Mouse (Mus musculus) limb, embryonic 13.5 days (tissue): ENCODE data around the gene 4932438H23Rik. TPM values are rescaled to one million over a fixed set of nuclear protein-coding genes. Genes with fewer than 3 reads are reported as not detected.
A peak's percentile ranks its signal among the peaks of the same experiment; 100 is the strongest.
"Not testable (repeated sequence)": the region's sequence is repeated elsewhere in the genome, so short reads cannot be mapped to it uniquely, and the experiment has no call there.

Source experiments
- ATAC-seq: fragments of 200-750 bp; cut with Nextera tagmentation; 2 replicates; pipeline ENCODE4 v1.8.0; 2017; ENCODE audit warnings: low read depth, moderate number of reproducible peaks, moderate TSS enrichment; ENCODE audit not compliant: low FRiP score
- H3K27ac ChIP-seq: fragments of 300-500 bp; sonication (generic); 2 replicates; pipeline ENCODE4 v1.5.1; 2015; ENCODE audit warnings: inconsistent platforms, mild to moderate bottlenecking, moderate library complexity
- H3K27me3 ChIP-seq: fragments of 300-500 bp; sonication (generic); 2 replicates; pipeline ENCODE4 v1.6.1; 2015; ENCODE audit warnings: mild to moderate bottlenecking, inconsistent platforms
- H3K36me3 ChIP-seq: fragments of 300-500 bp; sonication (generic); 2 replicates; pipeline ENCODE4 v1.6.1; 2015; ENCODE audit warnings: inconsistent platforms, mild to moderate bottlenecking, moderate library complexity
- H3K4me1 ChIP-seq: fragments of 300-500 bp; sonication (generic); 2 replicates; pipeline ENCODE4 v1.6.1; 2015; ENCODE audit warnings: inconsistent platforms
- H3K4me2 ChIP-seq: fragments of 300-500 bp; sonication (generic); replicated peaks from 2 replicates; pipeline ENCODE4 v1.6.1; 2015; ENCODE audit warnings: inconsistent platforms, mild to moderate bottlenecking, moderate library complexity
- H3K4me3 ChIP-seq: fragments of 300-500 bp; sonication (generic); 2 replicates; pipeline ENCODE4 v1.5.1; 2015; ENCODE audit warnings: moderate library complexity, mild to moderate bottlenecking, inconsistent platforms
- H3K9ac ChIP-seq: fragments of 300-500 bp; sonication (generic); 2 replicates; pipeline ENCODE4 v1.6.1; 2015; ENCODE audit warnings: mild to moderate bottlenecking, inconsistent platforms
- H3K9me3 ChIP-seq: fragments of 300-500 bp; sonication (generic); 2 replicates; pipeline ENCODE4 v1.6.1; 2016; ENCODE audit warnings: inconsistent platforms
- WGBS: fragments of 180-500 bp; shearing (Covaris S2); methylation state at CpG from one replicate; pipeline ENCODE4 v1.1.7; 2015; 5-methylcytosine and 5-hydroxymethylcytosine counted together
- polyA plus RNA-seq: library from polyadenylated mRNA; unstranded; fragments of >200 nt; fragmentation: Nextera tagmentation; extraction: Ambion mirVana; gene quantifications from 2 replicates; pipeline ENCODE4 v1.2.1, GENCODE M21; 2015

4932438H23Rik gene
- polyA plus RNA-seq, 1 experiment from 2014 or later, result 0.11 TPM

- no peak overlapping the region for H3K27ac ChIP-seq
- H3K27me3 ChIP-seq, result no peaks in the 10 kb centered on the region
- H3K4me1 ChIP-seq, result no peaks in the 10 kb centered on the region
- no peaks in the 10 kb centered on the region for H3K36me3 ChIP-seq
- no peak for ATAC-seq
- no peak overlapping the region for H3K4me3 ChIP-seq
- H3K9me3 ChIP-seq, result no peaks in the 10 kb centered on the region
- no peak overlapping the region for H3K4me2 ChIP-seq
- H3K9ac ChIP-seq, result no peak overlapping the region
- 71% methylated on average over 4 of the region's 4 CpGs for WGBS
Observed at GRCm38 (mm10) chr16:91096984-91097506, 2.1 kb upstream of the 4932438H23Rik start.

GRCm38 (mm10) chr16:91096016-91096415 lies 1.1 kb upstream of the 4932438H23Rik start:
- no peak overlapping the region for H3K4me3 ChIP-seq
- no peak overlapping the region for H3K27ac ChIP-seq
- H3K4me1 ChIP-seq, result no peaks in the 10 kb centered on the region
- ATAC-seq, result no peak
- WGBS, result 89% methylated on average over 2 of the region's 2 CpGs
- no peaks in the 10 kb centered on the region for H3K36me3 ChIP-seq
- no peaks in the 10 kb centered on the region for H3K9me3 ChIP-seq
- H3K27me3 ChIP-seq, result no peaks in the 10 kb centered on the region
- no peak overlapping the region for H3K4me2 ChIP-seq
- H3K9ac ChIP-seq, result no peak overlapping the region

GRCm38 (mm10) chr16:91086642-91087306 lies 8.1 kb downstream of the 4932438H23Rik start:
- Histone ChIP-seq H3K4me2 (no peak overlapping the region), H3K4me3 (no peak overlapping the region), H3K9ac (no peak overlapping the region), H3K9me3 (no peaks in the 10 kb centered on the region), H3K27ac (no peak overlapping the region), H3K36me3 (no peaks in the 10 kb centered on the region), H3K4me1 (no peaks in the 10 kb centered on the region), H3K27me3 (0 out of 2 replicates have a peak, but pooled peaks cover 13% of the 10 kb centered on the region)
- WGBS, result 68% methylated on average over 4 of the region's 4 CpGs
- no peak for ATAC-seq

GRCm38 (mm10) chr16:91085239-91085825 lies 9.6 kb downstream of the 4932438H23Rik start:
- Histone ChIP-seq H3K36me3 (no peaks in the 10 kb centered on the region), H3K27me3 (0 out of 2 replicates have a peak, but pooled peaks cover 13% of the 10 kb centered on the region), H3K4me3 (no peak overlapping the region), H3K9me3 (no peaks in the 10 kb centered on the region), H3K27ac (no peak overlapping the region), H3K9ac (no peak overlapping the region), H3K4me2 (no peak overlapping the region), H3K4me1 (no peaks in the 10 kb centered on the region)
- ATAC-seq, result no peak
- WGBS, result 55% methylated on average over 17 of the region's 17 CpGs

- Histone ChIP-seq H3K36me3 (no peaks in the 10 kb centered on the region), H3K4me1 (no peaks in the 10 kb centered on the region), H3K9me3 (no peaks in the 10 kb centered on the region), H3K4me3 (no peak overlapping the region), H3K4me2 (no peak overlapping the region), H3K27me3 (0 out of 2 replicates have a peak, but pooled peaks cover 13% of the 10 kb centered on the region), H3K27ac (no peak overlapping the region), H3K9ac (no peak overlapping the region)
- ATAC-seq, result no peak
- 79% methylated on average over 21 of the region's 21 CpGs for WGBS
Observed at GRCm38 (mm10) chr16:91084307-91085238, 10.3 kb downstream of the 4932438H23Rik start.

- H3K9ac ChIP-seq, result no peak overlapping the region
- H3K4me1 ChIP-seq, result no peaks in the 10 kb centered on the region
- H3K36me3 ChIP-seq, result no peaks in the 10 kb centered on the region
- ATAC-seq, result no peak
- 0 out of 2 replicates have a peak, but pooled peaks cover 13% of the 10 kb centered on the region for H3K27me3 ChIP-seq
- no peak overlapping the region for H3K27ac ChIP-seq
- H3K9me3 ChIP-seq, result no peaks in the 10 kb centered on the region
- WGBS, result 78% methylated on average over 4 of the region's 4 CpGs
- no peak overlapping the region for H3K4me3 ChIP-seq
- no peak overlapping the region for H3K4me2 ChIP-seq
Observed at GRCm38 (mm10) chr16:91083002-91083646, 11.8 kb downstream of the 4932438H23Rik start.

- Histone ChIP-seq H3K4me2 (no peak overlapping the region), H3K4me3 (no peak overlapping the region), H3K4me1 (no peaks in the 10 kb centered on the region), H3K36me3 (no peaks in the 10 kb centered on the region), H3K9me3 (no peaks in the 10 kb centered on the region), H3K27ac (no peak overlapping the region), H3K9ac (no peak overlapping the region), H3K27me3 (0 out of 2 replicates have a peak, but pooled peaks cover 11% of the 10 kb centered on the region)
- WGBS, result 26% methylated on average over 9 of the region's 12 CpGs
- no peak for ATAC-seq
Observed at GRCm38 (mm10) chr16:91081508-91081907, 13.4 kb downstream of the 4932438H23Rik start.

- 71% methylated on average over 5 of the region's 5 CpGs for WGBS
- no peak overlapping the region for H3K4me2 ChIP-seq
- H3K27me3 ChIP-seq, result 0 out of 2 replicates have a peak, but pooled peaks cover 6% of the 10 kb centered on the region
- H3K36me3 ChIP-seq, result no peaks in the 10 kb centered on the region
- H3K27ac ChIP-seq, result no peak overlapping the region
- no peaks in the 10 kb centered on the region for H3K9me3 ChIP-seq
- no peak for ATAC-seq
- H3K4me1 ChIP-seq, result no peaks in the 10 kb centered on the region
- no peak overlapping the region for H3K9ac ChIP-seq
- no peak overlapping the region for H3K4me3 ChIP-seq
Observed at GRCm38 (mm10) chr16:91076180-91076579, 18.7 kb downstream of the 4932438H23Rik start.

GRCm38 (mm10) chr16:91075423-91075822 lies 19.5 kb downstream of the 4932438H23Rik start:
- not testable (repeated sequence) for H3K4me2 ChIP-seq, H3K9me3 ChIP-seq, H3K4me1 ChIP-seq, H3K4me3 ChIP-seq, H3K36me3 ChIP-seq, H3K9ac ChIP-seq, ATAC-seq, H3K27ac ChIP-seq
- H3K27me3 ChIP-seq, result peaks cover 11% of the 10 kb centered on the region; the same call in 1 of the 2 replicates
- WGBS, result 86% methylated on average over 8 of the region's 8 CpGs

GRCm38 (mm10) chr16:91073163-91073892 lies 21.6 kb downstream of the 4932438H23Rik start:
- Histone ChIP-seq H3K27me3 (peaks cover 16% of the 10 kb centered on the region; the same call in 1 of the 2 replicates), H3K4me2 (peak overlapping the region; percentile 31; the same call in 1 of the 2 replicates), H3K9me3 (no peaks in the 10 kb centered on the region), H3K4me3 (no peak overlapping the region), H3K27ac (no peak overlapping the region), H3K9ac (no peak overlapping the region), H3K36me3 (no peaks in the 10 kb centered on the region), H3K4me1 (peaks cover 10% of the 10 kb centered on the region)
- ATAC-seq, result peak; percentile 96
- 37% methylated on average over 23 of the region's 24 CpGs for WGBS

GRCm38 (mm10) chr16:91072256-91072655 lies 22.7 kb downstream of the 4932438H23Rik start:
- Histone ChIP-seq H3K4me2 (no peak overlapping the region), H3K9ac (no peak overlapping the region), H3K27me3 (peaks cover 21% of the 10 kb centered on the region; the same call in 1 of the 2 replicates), H3K36me3 (no peaks in the 10 kb centered on the region), H3K27ac (no peak overlapping the region), H3K9me3 (no peaks in the 10 kb centered on the region), H3K4me3 (no peak overlapping the region), H3K4me1 (peaks cover 10% of the 10 kb centered on the region)
- 91% methylated on average over 1 of the region's 1 CpGs for WGBS
- ATAC-seq, result no peak
